Mouse (Mus musculus): ENCODE data around the gene Npcd. TPM values are rescaled to one million over a fixed set of nuclear protein-coding genes. Genes with fewer than 3 reads are reported as not detected.
A peak's percentile ranks its signal among the peaks of the same experiment; 100 is the strongest.
"Not testable (repeated sequence)": the region's sequence is repeated elsewhere in the genome, so short reads cannot be mapped to it uniquely, and the experiment has no call there.

The Npcd gene
- polyA plus RNA-seq, 1 experiment from 2014 or later = not detected

GRCm38 (mm10) chr15:79812840-79813239 lies 21.2 kb downstream of the Npcd start:
- not testable (repeated sequence) for H3K4me3 ChIP-seq (ENCODE audit: low read depth, low read length); DNase-seq (ENCODE audit: low spot score); H3K9me3 ChIP-seq (ENCODE audit: control insufficient read depth, low read length); H3K27ac ChIP-seq (ENCODE audit: low read depth, low read length); H3K4me1 ChIP-seq (replicated peaks; ENCODE audit: control insufficient read depth, insufficient read depth, low read length); H3K27me3 ChIP-seq (replicated peaks; ENCODE audit: control insufficient read depth, insufficient read depth, low read length); H3K9ac ChIP-seq (ENCODE audit: low read depth, low read length); ATAC-seq (replicated peaks; ENCODE audit: low FRiP score); H3K36me3 ChIP-seq (ENCODE audit: control insufficient read depth, insufficient read depth, low read length); H3K4me2 ChIP-seq
- WGBS = 47% methylated on average over 2 of the region's 2 CpGs

DNA sequence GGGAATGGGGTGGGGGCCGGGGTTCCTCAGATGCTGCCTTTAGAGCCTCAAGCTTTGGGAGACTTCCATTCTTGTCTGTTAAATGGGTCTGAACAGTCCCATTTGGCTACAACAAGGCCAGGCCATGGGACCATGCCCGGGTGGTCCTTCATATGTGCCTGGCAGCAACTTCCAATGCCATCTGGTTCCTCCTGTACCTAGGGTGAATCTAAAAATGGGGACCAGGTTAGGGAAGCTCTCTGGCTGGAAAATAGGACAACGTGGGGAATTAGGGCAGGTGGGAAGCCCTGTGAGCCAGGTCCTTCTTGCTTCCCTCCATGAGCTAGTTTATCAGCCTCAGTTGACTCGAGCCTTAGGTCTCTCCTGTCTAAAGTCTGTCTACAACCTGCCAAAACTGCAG lies 23.0 kb downstream of the Npcd start:
- H3K27ac ChIP-seq (ENCODE audit: low read depth, low read length) = no peak overlapping the region
- WGBS = 62% methylated on average over 4 of the region's 4 CpGs
- ATAC-seq (replicated peaks; ENCODE audit: low FRiP score) (no peak), DNase-seq (ENCODE audit: low spot score) (no peak)
- H3K4me1 ChIP-seq (replicated peaks; ENCODE audit: control insufficient read depth, insufficient read depth, low read length) = no peaks in the 10 kb centered on the region
- no peak overlapping the region for H3K9ac ChIP-seq (ENCODE audit: low read depth, low read length)
- H3K9me3 ChIP-seq (ENCODE audit: control insufficient read depth, low read length) = no peaks in the 10 kb centered on the region
- peaks cover 24% of the 10 kb centered on the region for H3K27me3 ChIP-seq (replicated peaks; ENCODE audit: control insufficient read depth, insufficient read depth, low read length)
- no peak overlapping the region for H3K4me2 ChIP-seq
- no peaks in the 10 kb centered on the region for H3K36me3 ChIP-seq (ENCODE audit: control insufficient read depth, insufficient read depth, low read length)
- no peak overlapping the region for H3K4me3 ChIP-seq (ENCODE audit: low read depth, low read length)

- no peaks in the 10 kb centered on the region for H3K9me3 ChIP-seq (ENCODE audit: control insufficient read depth, low read length)
- no peak overlapping the region for H3K4me3 ChIP-seq (ENCODE audit: low read depth, low read length)
- DNase-seq (ENCODE audit: low spot score) = no peak
- WGBS = 43% methylated on average over 3 of the region's 3 CpGs
- no peak overlapping the region for H3K4me2 ChIP-seq
- no peaks in the 10 kb centered on the region for H3K36me3 ChIP-seq (ENCODE audit: control insufficient read depth, insufficient read depth, low read length)
- no peak overlapping the region for H3K9ac ChIP-seq (ENCODE audit: low read depth, low read length)
- ATAC-seq (replicated peaks; ENCODE audit: low FRiP score) = no peak
- peaks cover 34% of the 10 kb centered on the region for H3K27me3 ChIP-seq (replicated peaks; ENCODE audit: control insufficient read depth, insufficient read depth, low read length)
- no peak overlapping the region for H3K27ac ChIP-seq (ENCODE audit: low read depth, low read length)
- H3K4me1 ChIP-seq (replicated peaks; ENCODE audit: control insufficient read depth, insufficient read depth, low read length) = no peaks in the 10 kb centered on the region
Observed at GRCm38 (mm10) chr15:79810061-79810460, 24.0 kb downstream of the Npcd start.

DNA sequence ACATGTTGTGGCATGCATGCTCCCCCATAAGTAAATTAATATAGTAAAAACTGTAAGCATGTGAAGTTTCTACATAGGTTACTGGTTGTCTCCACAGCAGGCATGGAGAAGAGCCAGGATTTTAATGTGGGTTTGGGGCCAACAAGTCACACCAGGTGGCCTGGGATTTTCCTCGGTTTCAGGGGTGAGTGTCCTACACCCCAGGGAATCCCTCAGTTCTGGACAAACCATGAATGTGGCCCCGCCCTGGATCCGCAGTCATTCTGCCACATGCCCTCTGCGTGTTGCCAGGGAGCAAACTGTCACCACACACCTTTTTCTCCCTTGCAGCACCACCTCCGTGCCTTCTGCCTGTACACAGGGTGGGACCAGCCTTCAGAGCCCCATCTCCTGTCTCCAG lies 25.4 kb downstream of the Npcd start:
- ATAC-seq (replicated peaks; ENCODE audit: low FRiP score) (no peak), DNase-seq (ENCODE audit: low spot score) (no peak)
- H3K4me3 ChIP-seq (ENCODE audit: low read depth, low read length) = no peak overlapping the region
- no peaks in the 10 kb centered on the region for H3K36me3 ChIP-seq (ENCODE audit: control insufficient read depth, insufficient read depth, low read length)
- H3K27me3 ChIP-seq (replicated peaks; ENCODE audit: control insufficient read depth, insufficient read depth, low read length) = peaks cover 48% of the 10 kb centered on the region
- WGBS = 57% methylated on average over 5 of the region's 5 CpGs
- H3K27ac ChIP-seq (ENCODE audit: low read depth, low read length) = no peak overlapping the region
- H3K9me3 ChIP-seq (ENCODE audit: control insufficient read depth, low read length) = no peaks in the 10 kb centered on the region
- peaks cover 5% of the 10 kb centered on the region; the same call in 1 of the 2 replicates for H3K4me1 ChIP-seq (replicated peaks; ENCODE audit: control insufficient read depth, insufficient read depth, low read length)
- H3K9ac ChIP-seq (ENCODE audit: low read depth, low read length) = no peak overlapping the region
- H3K4me2 ChIP-seq = no peak overlapping the region

- Histone ChIP-seq H3K36me3 (ENCODE audit: control insufficient read depth, insufficient read depth, low read length) (no peaks in the 10 kb centered on the region), H3K4me3 (ENCODE audit: low read depth, low read length) (no peak overlapping the region), H3K27ac (ENCODE audit: low read depth, low read length) (no peak overlapping the region), H3K4me2 (no peak overlapping the region), H3K9ac (ENCODE audit: low read depth, low read length) (no peak overlapping the region), H3K27me3 (replicated peaks; ENCODE audit: control insufficient read depth, insufficient read depth, low read length) (peaks cover 53% of the 10 kb centered on the region), H3K4me1 (replicated peaks; ENCODE audit: control insufficient read depth, insufficient read depth, low read length) (peaks cover 5% of the 10 kb centered on the region; the same call in 1 of the 2 replicates), H3K9me3 (ENCODE audit: control insufficient read depth, low read length) (no peaks in the 10 kb centered on the region)
- no peak for ATAC-seq (replicated peaks; ENCODE audit: low FRiP score)
- DNase-seq (ENCODE audit: low spot score) = no peak
- 35% methylated on average over 5 of the region's 5 CpGs for WGBS
Observed at GRCm38 (mm10) chr15:79808114-79808513, 25.9 kb downstream of the Npcd start.

- Histone ChIP-seq H3K36me3 (ENCODE audit: control insufficient read depth, insufficient read depth, low read length) (no peaks in the 10 kb centered on the region), H3K9me3 (ENCODE audit: control insufficient read depth, low read length) (no peaks in the 10 kb centered on the region), H3K4me3 (ENCODE audit: low read depth, low read length) (no peak overlapping the region), H3K4me1 (replicated peaks; ENCODE audit: control insufficient read depth, insufficient read depth, low read length) (peaks cover 5% of the 10 kb centered on the region; the same call in 1 of the 2 replicates), H3K4me2 (no peak overlapping the region), H3K9ac (ENCODE audit: low read depth, low read length) (no peak overlapping the region), H3K27me3 (replicated peaks; ENCODE audit: control insufficient read depth, insufficient read depth, low read length) (peaks cover 64% of the 10 kb centered on the region), H3K27ac (ENCODE audit: low read depth, low read length) (no peak overlapping the region)
- ATAC-seq (replicated peaks; ENCODE audit: low FRiP score) (no peak), DNase-seq (ENCODE audit: low spot score) (no peak)
- WGBS = 33% methylated on average over 1 of the region's 1 CpGs
Observed at GRCm38 (mm10) chr15:79807050-79807449, 27.0 kb downstream of the Npcd start.

GRCm38 (mm10) chr15:79805246-79805645 lies 28.8 kb downstream of the Npcd start:
- Histone ChIP-seq H3K4me3 (ENCODE audit: low read depth, low read length) (no peak overlapping the region), H3K9me3 (ENCODE audit: control insufficient read depth, low read length) (no peaks in the 10 kb centered on the region), H3K4me1 (replicated peaks; ENCODE audit: control insufficient read depth, insufficient read depth, low read length) (peaks cover 5% of the 10 kb centered on the region; the same call in 1 of the 2 replicates), H3K27ac (ENCODE audit: low read depth, low read length) (no peak overlapping the region), H3K27me3 (replicated peaks; ENCODE audit: control insufficient read depth, insufficient read depth, low read length) (peaks cover 77% of the 10 kb centered on the region), H3K4me2 (no peak overlapping the region), H3K36me3 (ENCODE audit: control insufficient read depth, insufficient read depth, low read length) (no peaks in the 10 kb centered on the region), H3K9ac (ENCODE audit: low read depth, low read length) (no peak overlapping the region)
- 22% methylated on average over 8 of the region's 8 CpGs for WGBS
- ATAC-seq (replicated peaks; ENCODE audit: low FRiP score) (no peak), DNase-seq (ENCODE audit: low spot score) (no peak)

DNA sequence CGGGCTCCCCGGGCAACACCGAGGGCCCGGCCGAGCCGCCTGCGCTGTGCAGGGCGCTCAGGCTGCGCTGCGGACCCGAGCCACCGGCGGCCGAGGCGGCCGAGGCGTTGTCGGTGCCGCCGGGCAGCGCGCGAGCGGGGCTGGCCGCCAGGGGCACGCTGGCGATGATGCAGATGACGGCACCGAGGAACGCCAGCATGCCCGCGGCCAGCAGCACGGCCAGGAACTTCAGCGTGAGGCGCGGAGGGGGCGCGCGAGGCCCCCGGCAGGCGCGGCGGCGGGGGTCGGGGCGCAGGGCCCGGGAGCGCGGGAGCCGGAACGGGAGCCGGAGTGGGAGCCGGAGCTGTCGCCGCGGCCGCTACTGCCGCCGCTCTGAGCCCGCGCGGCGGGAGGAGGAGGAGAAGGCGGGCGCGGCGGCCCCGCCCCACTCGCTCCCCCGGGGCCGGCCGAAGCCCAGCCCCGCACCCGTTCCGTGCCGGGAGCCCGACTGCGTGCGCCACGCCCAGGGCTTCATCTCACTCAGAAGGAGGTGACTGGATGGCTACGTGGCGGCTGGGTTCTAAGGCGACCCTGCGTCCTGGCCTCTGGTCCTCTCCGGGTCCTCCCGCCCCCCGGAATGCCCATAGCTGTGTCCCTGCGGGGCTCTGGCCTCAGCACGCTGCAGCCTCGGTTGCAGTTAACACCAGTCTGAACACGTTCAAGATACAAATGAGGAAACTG lies 29.5 kb downstream of the Npcd start, which contains the start of gene Nptxr:
TSS of gene Nptxr (minus strand) at position 415 of the 720 bp plus-strand sequence.
- Histone ChIP-seq H3K4me1 (replicated peaks; ENCODE audit: control insufficient read depth, insufficient read depth, low read length) (peaks cover 5% of the 10 kb centered on the region; the same call in 1 of the 2 replicates), H3K36me3 (ENCODE audit: control insufficient read depth, insufficient read depth, low read length) (no peaks in the 10 kb centered on the region), H3K4me2 (peak within 1 kb of the TSS; percentile 71), H3K9me3 (ENCODE audit: control insufficient read depth, low read length) (no peaks in the 10 kb centered on the region), H3K27ac (ENCODE audit: low read depth, low read length) (no peak within 1 kb of the TSS), H3K4me3 (ENCODE audit: low read depth, low read length) (peak within 1 kb of the TSS; percentile 58), H3K27me3 (replicated peaks; ENCODE audit: control insufficient read depth, insufficient read depth, low read length) (peaks cover 82% of the 10 kb centered on the region), H3K9ac (ENCODE audit: low read depth, low read length) (no peak within 1 kb of the TSS)
- peak; percentile 45; the same call in 1 of the 2 replicates for ATAC-seq (replicated peaks; ENCODE audit: low FRiP score)
- WGBS = under 1% methylated on average over 70 of the region's 91 CpGs
- peak; percentile 49 for DNase-seq (ENCODE audit: low spot score)
